Mouse (Mus musculus) kidney, postnatal 14 days (tissue): ENCODE results near the gene Tbca.

ENCODE experiments used
- DNase-seq: peaks from one replicate; pipeline ENCODE4 v3.0.0; 2022; ENCODE audit warnings: mixed read lengths

Gene Tbca

DNA sequence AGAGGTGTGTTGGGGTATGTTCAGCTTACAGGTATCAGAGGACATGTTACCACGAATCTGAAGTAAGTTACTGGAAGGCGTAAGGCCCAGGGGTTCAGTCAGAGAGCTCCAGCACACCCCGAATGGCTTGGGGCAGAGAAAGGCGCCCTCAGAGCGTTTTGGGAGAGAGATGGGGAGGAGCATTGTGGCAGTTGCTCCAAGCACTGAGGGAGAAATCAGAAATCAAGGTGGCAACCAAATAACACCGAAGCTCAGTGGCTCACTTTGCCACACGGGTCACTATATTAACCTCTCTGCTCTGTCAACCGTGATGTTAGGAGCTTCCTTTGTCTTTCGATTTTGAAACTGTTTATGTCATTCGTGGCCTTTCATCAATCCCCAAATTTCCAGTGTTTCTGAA, 93.5 kb downstream of the Tbca start:
- DNase-seq, result no peak

DNA sequence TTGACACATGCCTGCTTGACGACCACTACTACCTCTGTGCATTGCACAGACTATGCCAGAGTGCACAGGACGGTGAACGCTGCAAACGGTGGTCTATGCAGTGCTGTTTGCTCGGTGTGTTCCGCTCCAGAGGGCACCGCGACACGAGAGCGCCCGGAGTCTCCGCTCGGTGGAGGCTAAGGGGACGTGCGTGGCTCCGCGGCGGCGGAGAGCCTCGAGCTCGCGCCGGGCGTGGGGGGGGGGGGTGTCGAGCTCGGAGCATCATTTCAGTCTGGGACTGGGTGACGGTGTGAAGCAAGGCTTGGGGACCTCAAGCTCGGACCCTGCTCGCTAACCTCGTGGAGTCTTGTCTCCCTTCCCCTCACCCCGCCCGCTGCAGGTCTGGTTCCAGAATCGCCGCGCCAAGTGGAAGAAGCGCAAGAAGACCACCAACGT, 94.0 kb downstream of the Tbca start:
- no peak for DNase-seq

DNA sequence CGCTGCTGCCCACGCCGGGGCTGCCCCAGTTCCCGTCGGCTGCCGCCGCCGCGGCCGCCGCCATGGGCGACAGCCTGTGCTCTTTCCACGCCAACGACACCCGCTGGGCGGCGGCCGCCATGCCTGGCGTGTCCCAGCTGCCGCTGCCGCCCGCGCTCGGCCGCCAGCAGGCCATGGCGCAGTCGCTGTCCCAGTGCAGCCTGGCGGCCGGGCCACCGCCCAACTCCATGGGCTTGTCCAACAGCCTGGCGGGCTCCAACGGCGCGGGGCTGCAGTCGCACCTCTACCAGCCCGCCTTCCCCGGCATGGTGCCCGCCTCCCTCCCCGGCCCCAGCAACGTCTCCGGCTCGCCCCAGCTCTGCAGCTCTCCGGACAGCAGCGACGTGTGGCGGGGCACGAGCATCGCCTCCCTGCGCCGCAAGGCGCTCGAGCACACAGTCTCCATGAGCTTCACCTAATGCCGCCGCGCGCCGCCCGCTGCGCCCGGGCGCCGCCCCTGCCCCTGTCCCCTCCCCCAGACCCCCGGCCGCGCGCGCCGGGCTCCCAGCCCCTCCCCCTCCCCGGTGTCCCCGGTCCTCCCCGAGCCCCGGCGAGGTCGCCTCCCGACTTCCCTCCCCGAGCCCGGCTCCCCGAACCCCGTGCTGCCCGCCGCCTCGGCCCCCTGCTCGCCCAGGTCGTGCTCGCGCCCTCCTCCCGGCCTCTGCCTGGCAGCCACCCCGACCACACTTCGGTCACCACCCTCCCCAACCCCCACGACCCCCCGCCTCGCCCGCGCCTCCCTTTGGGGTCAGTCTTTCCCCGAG, 94.7 kb downstream of the Tbca start:
- peak; percentile 29 for DNase-seq

DNA sequence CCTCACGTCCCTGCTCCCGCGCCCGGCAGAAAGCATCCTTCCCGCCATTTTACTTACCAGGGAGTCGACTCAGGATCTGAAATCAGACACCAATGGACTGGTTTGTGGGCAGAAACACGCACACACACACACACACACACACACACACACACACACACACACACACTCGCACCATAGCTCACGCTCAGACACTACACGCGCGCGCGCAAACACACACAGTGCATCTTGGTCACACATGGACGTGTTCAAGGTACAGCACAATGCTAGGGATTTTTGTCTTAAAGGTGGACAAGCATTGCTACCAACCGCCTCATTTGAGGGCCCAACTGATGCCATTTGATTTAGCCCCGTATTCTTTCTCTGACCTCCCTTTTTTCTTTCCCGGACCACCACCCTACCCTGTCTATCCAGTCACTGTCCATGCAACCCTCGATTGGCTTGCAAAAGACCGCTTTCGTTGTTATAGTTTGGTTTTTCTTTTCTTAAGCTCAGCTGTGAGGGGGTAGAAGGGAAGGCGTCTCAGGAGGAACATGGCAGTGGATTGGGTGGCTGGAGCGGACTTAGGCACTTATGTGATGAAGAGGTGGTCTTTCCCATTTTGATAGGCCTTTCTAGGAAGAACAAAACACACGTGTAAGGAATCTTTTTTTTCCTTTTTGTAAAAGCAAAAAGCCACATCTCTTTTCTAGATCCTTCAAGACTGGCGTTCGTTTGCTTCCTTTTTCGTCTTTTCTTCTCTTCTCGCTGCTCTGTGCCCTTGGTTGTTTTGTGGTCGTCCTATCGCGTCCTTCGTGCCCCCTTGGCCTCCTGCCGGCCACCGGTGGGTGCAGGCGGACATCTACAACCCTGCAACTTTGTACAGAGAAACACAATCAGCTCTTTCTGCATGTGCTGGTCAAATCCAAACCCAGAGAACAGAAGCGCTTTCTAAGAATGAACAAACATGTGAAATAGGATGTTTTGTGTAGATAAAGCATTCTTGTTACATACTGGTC, 95.6 kb downstream of the Tbca start:
- DNase-seq, result no peak

DNA sequence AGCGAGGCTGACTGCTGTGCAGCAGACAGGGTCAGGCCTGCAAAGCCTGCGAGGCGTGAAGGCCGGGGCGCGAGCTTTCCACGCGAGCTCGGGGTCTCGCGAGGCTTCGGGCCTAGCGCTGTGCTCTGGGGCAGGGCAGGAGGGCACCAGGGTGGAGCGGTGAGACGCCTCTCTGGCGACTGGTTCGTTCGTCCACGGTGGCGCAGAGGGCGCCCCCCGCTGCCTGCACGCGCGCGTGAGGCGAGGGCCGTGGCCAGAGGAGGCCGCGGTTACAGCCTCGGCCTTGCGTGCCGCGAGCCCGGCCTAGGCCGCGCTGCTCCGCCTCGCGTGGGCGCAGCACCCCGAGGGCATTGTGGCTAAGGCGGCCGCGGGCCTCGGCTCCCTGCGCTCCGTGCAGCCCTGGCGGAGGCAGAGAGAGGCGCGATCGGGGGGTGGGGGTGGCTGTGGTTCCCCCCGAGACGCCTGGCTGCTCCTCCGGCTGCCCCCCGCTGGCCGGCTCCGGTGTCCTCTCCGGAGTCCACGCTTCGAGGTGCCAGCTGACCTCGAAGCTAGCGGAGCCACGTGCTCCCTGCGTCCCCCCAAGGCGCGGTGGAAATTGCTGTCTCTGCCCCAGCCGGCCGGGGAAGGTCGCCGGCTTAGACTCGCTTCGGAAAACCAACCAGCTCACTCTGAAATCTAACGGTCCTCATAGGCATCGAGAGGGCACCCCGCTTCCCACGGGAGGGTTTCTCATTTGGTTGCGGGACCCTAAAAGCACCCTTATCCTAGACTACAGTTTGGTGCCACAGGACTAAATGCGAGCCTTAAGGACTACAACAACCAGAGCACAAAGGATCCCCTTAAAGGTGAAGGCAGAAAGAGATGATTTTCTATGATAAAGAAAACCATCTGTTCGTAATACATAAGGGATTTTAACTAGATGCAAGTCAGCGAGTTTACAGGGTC, 96.9 kb downstream of the Tbca start:
- DNase-seq, result no peak
